Comparison of ENCODE assay signal across 8 mouse cellular contexts in genomic region chr16:95990462-95991121, GRCm38 (mm10). TPM values are rescaled to one million over a fixed set of nuclear protein-coding genes. Genes with fewer than 3 reads are reported as not detected.
A peak's percentile ranks its signal among the peaks of the same experiment; 100 is the strongest.
DNase-seq lines count a peak whose midpoint lies in the region; ATAC-seq lines count a peak whose summit lies in the region.

Gene Psmg1, minus strand, starts transcription at chr16:95990960.

- WGBS in hindbrain, embryonic 15.5 days: under 1% methylated on average over 61 of the region's 62 CpGs

- no peaks in the 10 kb centered on the region for H3K27me3 ChIP-seq in hindbrain, embryonic 15.5 days

- H3K4me1 ChIP-seq in hindbrain, embryonic 15.5 days (replicated peaks): peaks cover 15% of the 10 kb centered on the region

- peak within 1 kb of the TSS; percentile 76 for H3K9ac ChIP-seq in hindbrain, embryonic 15.5 days

- ATAC-seq in hindbrain, embryonic 15.5 days (ENCODE audit: low FRiP score, low read depth): peak; percentile 95

- H3K4me3 ChIP-seq in hindbrain, embryonic 15.5 days: peak within 1 kb of the TSS; percentile 73

- DNase-seq in R1 (ENCODE audit: low read depth, low spot score): peak; percentile 94
- peak; percentile 99 to 100 for DNase-seq in cerebellum, postnatal 25 days
- peak; percentile 97 for DNase-seq in frontal cortex, postnatal 36 days (ENCODE audit: low spot score in 2 of 2)
- peak; percentile 94 for DNase-seq in left cerebral cortex, adult 11 months (ENCODE audit: low spot score)
- DNase-seq in lung, postnatal 4 days: peak; percentile 96 to 99
- peak; percentile 95 for DNase-seq in retina, postnatal 7 days (ENCODE audit: low read depth, low spot score)
- DNase-seq in urinary bladder, adult 2 months (ENCODE audit: low spot score): peak; percentile 97

- H3K36me3 ChIP-seq in hindbrain, embryonic 15.5 days: peaks cover 19% of the 10 kb centered on the region

- peak within 1 kb of the TSS; percentile 88 for H3K27ac ChIP-seq in hindbrain, embryonic 15.5 days (replicated peaks)

- H3K9me3 ChIP-seq in hindbrain, embryonic 15.5 days: no peaks in the 10 kb centered on the region

- peak within 1 kb of the TSS; percentile 63 for H3K4me2 ChIP-seq in hindbrain, embryonic 15.5 days

RNA-seq across cellular contexts. Expression of gene Psmg1, which starts in this region (rescaled TPM):
- polyA plus RNA-seq in hindbrain, embryonic 15.5 days (2015; fragmentation: Nextera tagmentation; extraction: Ambion mirVana): 64.9 and 68.3 TPM in 2 replicates
- 33.6 and 33.8 TPM in 2 replicates for polyA plus RNA-seq in urinary bladder, adult 2 months (2012; rRNA removed)

Comparison
In these comparisons a context has a peak if more than half of its experiments do, and no peak if none do; other contexts are left out.
1. Peak in every context shown above with its lines: DNase-seq, ATAC-seq, H3K4me3 ChIP-seq and H3K27ac ChIP-seq.